Mouse (Mus musculus) midbrain, embryonic 13.5 days (tissue): ENCODE results near the gene Baz2a. TPM values are rescaled to one million over a fixed set of nuclear protein-coding genes. Genes with fewer than 3 reads are reported as not detected.
A peak's percentile ranks its signal among the peaks of the same experiment; 100 is the strongest.
"Not testable (repeated sequence)": the region's sequence is repeated elsewhere in the genome, so short reads cannot be mapped to it uniquely, and the experiment has no call there.

ENCODE experiments used
- ATAC-seq: fragments of 200-750 bp; cut with Nextera tagmentation; 2 replicates; pipeline ENCODE4 v1.8.0; 2017; ENCODE audit warnings: mild to moderate bottlenecking, moderate TSS enrichment, moderate library complexity
- H3K27ac ChIP-seq: fragments of 300-500 bp; sonication (generic); 2 replicates; pipeline ENCODE4 v1.5.1; 2015; ENCODE audit warnings: inconsistent platforms, mild to moderate bottlenecking, moderate library complexity
- H3K27me3 ChIP-seq: fragments of 300-500 bp; sonication (generic); 2 replicates; pipeline ENCODE4 v1.6.1; 2015; ENCODE audit warnings: mild to moderate bottlenecking, inconsistent platforms
- H3K36me3 ChIP-seq: fragments of 300-500 bp; sonication (generic); 2 replicates; pipeline ENCODE4 v1.6.1; 2015; ENCODE audit warnings: mild to moderate bottlenecking, inconsistent platforms
- H3K4me1 ChIP-seq: fragments of 300-500 bp; sonication (generic); replicated peaks from 2 replicates; pipeline ENCODE4 v1.6.1; 2015; ENCODE audit warnings: inconsistent platforms
- H3K4me2 ChIP-seq: fragments of 300-500 bp; sonication (generic); replicated peaks from 2 replicates; pipeline ENCODE4 v1.6.1; 2015; ENCODE audit warnings: moderate library complexity, mild to moderate bottlenecking, inconsistent platforms
- H3K4me3 ChIP-seq: fragments of 300-500 bp; sonication (generic); replicated peaks from 2 replicates; pipeline ENCODE4 v1.5.1; 2015; ENCODE audit warnings: mild to moderate bottlenecking, inconsistent platforms
- H3K9ac ChIP-seq: fragments of 300-500 bp; sonication (generic); replicated peaks from 2 replicates; pipeline ENCODE4 v1.6.1; 2015; ENCODE audit warnings: mild to moderate bottlenecking, inconsistent platforms
- H3K9me3 ChIP-seq: fragments of 300-500 bp; sonication (generic); 2 replicates; pipeline ENCODE4 v1.6.1; 2016; ENCODE audit warnings: mild to moderate bottlenecking, inconsistent platforms
- WGBS: fragments of 180-500 bp; shearing (Covaris S2); methylation state at CpG from one replicate; pipeline ENCODE4 v1.1.7; 2015; 5-methylcytosine and 5-hydroxymethylcytosine counted together
- polyA plus RNA-seq: library from polyadenylated mRNA; unstranded; fragments of >200 nt; fragmentation: Nextera tagmentation; extraction: Ambion mirVana; gene quantifications from 2 replicates; pipeline ENCODE4 v1.2.1, GENCODE M21; 2015

Gene Baz2a
- polyA plus RNA-seq, 1 experiment from 2014 or later, result 13.8 TPM

- Histone ChIP-seq H3K4me3 (peak overlapping the region; percentile 92), H3K36me3 (peaks cover 39% of the 10 kb centered on the region), H3K27me3 (no peaks in the 10 kb centered on the region), H3K4me1 (peaks cover 31% of the 10 kb centered on the region), H3K9ac (peak overlapping the region; percentile 97), H3K4me2 (peak overlapping the region; percentile 89), H3K27ac (peak overlapping the region; percentile 91), H3K9me3 (no peaks in the 10 kb centered on the region)
- under 1% methylated on average over 22 of the region's 22 CpGs for WGBS
- no peak for ATAC-seq
Observed at GRCm38 (mm10) chr10:128083688-128084087, 7.7 kb upstream of the Baz2a start.

- no peaks in the 10 kb centered on the region for H3K9me3 ChIP-seq
- no peaks in the 10 kb centered on the region for H3K27me3 ChIP-seq
- 2% methylated on average over 3 of the region's 3 CpGs for WGBS
- H3K9ac ChIP-seq, result peak overlapping the region; percentile 97
- H3K4me3 ChIP-seq, result peak overlapping the region; percentile 92
- peaks cover 31% of the 10 kb centered on the region for H3K4me1 ChIP-seq
- ATAC-seq, result no peak
- peak overlapping the region; percentile 89 for H3K4me2 ChIP-seq
- peak overlapping the region; percentile 91; the same call in 1 of the 2 replicates for H3K27ac ChIP-seq
- H3K36me3 ChIP-seq, result peaks cover 44% of the 10 kb centered on the region
Observed at GRCm38 (mm10) chr10:128084160-128084559, 7.2 kb upstream of the Baz2a start.

GRCm38 (mm10) chr10:128086391-128086790 lies 5.0 kb upstream of the Baz2a start:
- no peak overlapping the region for H3K27ac ChIP-seq
- ATAC-seq, result no peak
- H3K4me3 ChIP-seq, result no peak overlapping the region
- no peaks in the 10 kb centered on the region for H3K27me3 ChIP-seq
- no peaks in the 10 kb centered on the region for H3K9me3 ChIP-seq
- peaks cover 61% of the 10 kb centered on the region for H3K36me3 ChIP-seq
- WGBS, result 79% methylated on average over 6 of the region's 6 CpGs
- no peak overlapping the region for H3K9ac ChIP-seq
- H3K4me2 ChIP-seq, result no peak overlapping the region
- H3K4me1 ChIP-seq, result peaks cover 40% of the 10 kb centered on the region

GRCm38 (mm10) chr10:128087216-128087615 lies 4.2 kb upstream of the Baz2a start:
- peaks cover 42% of the 10 kb centered on the region for H3K4me1 ChIP-seq
- WGBS, result 92% methylated on average over 2 of the region's 2 CpGs
- not testable (repeated sequence) for H3K27ac ChIP-seq, H3K4me2 ChIP-seq, H3K9ac ChIP-seq, H3K9me3 ChIP-seq, H3K4me3 ChIP-seq, ATAC-seq, H3K27me3 ChIP-seq
- peaks cover 61% of the 10 kb centered on the region for H3K36me3 ChIP-seq

- WGBS, result 96% methylated on average over 5 of the region's 5 CpGs
- Histone ChIP-seq H3K36me3 (peaks cover 61% of the 10 kb centered on the region), H3K4me3 (no peak overlapping the region), H3K4me2 (no peak overlapping the region), H3K27ac (no peak overlapping the region), H3K27me3 (no peaks in the 10 kb centered on the region), H3K4me1 (peaks cover 43% of the 10 kb centered on the region), H3K9ac (no peak overlapping the region), H3K9me3 (no peaks in the 10 kb centered on the region)
- ATAC-seq, result no peak
Observed at GRCm38 (mm10) chr10:128088181-128088580, 3.2 kb upstream of the Baz2a start.

GRCm38 (mm10) chr10:128089842-128090241 lies 1.5 kb upstream of the Baz2a start:
- H3K4me2 ChIP-seq, result no peak overlapping the region
- peaks cover 59% of the 10 kb centered on the region for H3K36me3 ChIP-seq
- 76% methylated on average over 5 of the region's 5 CpGs for WGBS
- H3K4me1 ChIP-seq, result peaks cover 52% of the 10 kb centered on the region
- ATAC-seq, result no peak
- H3K27me3 ChIP-seq, result no peaks in the 10 kb centered on the region
- no peaks in the 10 kb centered on the region for H3K9me3 ChIP-seq
- no peak overlapping the region for H3K9ac ChIP-seq
- H3K4me3 ChIP-seq, result no peak overlapping the region
- no peak overlapping the region for H3K27ac ChIP-seq

- 9% methylated on average over 14 of the region's 14 CpGs for WGBS
- no peaks in the 10 kb centered on the region for H3K27me3 ChIP-seq
- peaks cover 49% of the 10 kb centered on the region for H3K36me3 ChIP-seq
- H3K9me3 ChIP-seq, result no peaks in the 10 kb centered on the region
- H3K4me2 ChIP-seq, result peak overlapping the region; percentile 92
- H3K4me1 ChIP-seq, result peaks cover 46% of the 10 kb centered on the region
- H3K27ac ChIP-seq, result peak overlapping the region; percentile 53
- H3K4me3 ChIP-seq, result peak overlapping the region; percentile 71
- peak overlapping the region; percentile 74 for H3K9ac ChIP-seq
- ATAC-seq, result peak; percentile 38
Observed at GRCm38 (mm10) chr10:128090651-128091563, 470 bp upstream of the Baz2a start.

GRCm38 (mm10) chr10:128092506-128093495 lies 1.4 kb downstream of the Baz2a start:
- Histone ChIP-seq H3K4me1 (peaks cover 46% of the 10 kb centered on the region), H3K36me3 (peaks cover 31% of the 10 kb centered on the region), H3K9ac (peak overlapping the region; percentile 74), H3K4me2 (peak overlapping the region; percentile 92), H3K4me3 (peak overlapping the region; percentile 71), H3K9me3 (no peaks in the 10 kb centered on the region), H3K27ac (peak overlapping the region; percentile 84), H3K27me3 (no peaks in the 10 kb centered on the region)
- WGBS, result under 1% methylated on average over 63 of the region's 88 CpGs
- peak; percentile 49 for ATAC-seq

- Histone ChIP-seq H3K4me3 (peak overlapping the region; percentile 71), H3K27ac (peak overlapping the region; percentile 84), H3K4me2 (peak overlapping the region; percentile 92), H3K9ac (peak overlapping the region; percentile 74), H3K27me3 (no peaks in the 10 kb centered on the region), H3K36me3 (peaks cover 22% of the 10 kb centered on the region), H3K4me1 (peaks cover 55% of the 10 kb centered on the region), H3K9me3 (no peaks in the 10 kb centered on the region)
- ATAC-seq, result no peak
- WGBS, result 23% methylated on average over 13 of the region's 13 CpGs
Observed at GRCm38 (mm10) chr10:128093496-128094294, 2.3 kb downstream of the Baz2a start.

- peak overlapping the region; percentile 8; the same call in 1 of the 2 replicates for H3K9ac ChIP-seq
- H3K4me3 ChIP-seq, result peak overlapping the region; percentile 71
- ATAC-seq, result peak; percentile 41
- WGBS, result 9% methylated on average over 19 of the region's 19 CpGs
- H3K4me1 ChIP-seq, result peaks cover 58% of the 10 kb centered on the region
- H3K36me3 ChIP-seq, result peaks cover 14% of the 10 kb centered on the region
- H3K4me2 ChIP-seq, result peak overlapping the region; percentile 92
- H3K9me3 ChIP-seq, result no peaks in the 10 kb centered on the region
- peak overlapping the region; percentile 51; the same call in 1 of the 2 replicates for H3K27ac ChIP-seq
- no peaks in the 10 kb centered on the region for H3K27me3 ChIP-seq
Observed at GRCm38 (mm10) chr10:128094340-128094968, 3.1 kb downstream of the Baz2a start.
